Mouse (Mus musculus): ENCODE results near the gene Il1rap. TPM values are rescaled to one million over a fixed set of nuclear protein-coding genes. Genes with fewer than 3 reads are reported as not detected.

The Il1rap gene
- polyA plus RNA-seq, 1 experiment from 2014 or later: 5.5 TPM

GRCm38 (mm10) chr16:26705658-26706371 lies 124.3 kb downstream of the Il1rap start:
- H3K9me3 ChIP-seq (ENCODE audit: control insufficient read depth, low read length): no peaks in the 10 kb centered on the region
- no peaks in the 10 kb centered on the region for H3K4me1 ChIP-seq (replicated peaks; ENCODE audit: control insufficient read depth, insufficient read depth, low read length)
- no peak overlapping the region for H3K4me2 ChIP-seq (ENCODE audit: low read length)
- WGBS: 74% methylated on average over 6 of the region's 6 CpGs
- no peak overlapping the region for H3K27ac ChIP-seq (ENCODE audit: low read length)
- H3K36me3 ChIP-seq (ENCODE audit: control insufficient read depth, insufficient read depth): no peaks in the 10 kb centered on the region
- H3K4me3 ChIP-seq (replicated peaks; ENCODE audit: low read length): no peak overlapping the region
- H3K9ac ChIP-seq (replicated peaks; ENCODE audit: low read depth, low read length): no peak overlapping the region
- H3K27me3 ChIP-seq (replicated peaks; ENCODE audit: control insufficient read depth, insufficient read depth, low read length): no peaks in the 10 kb centered on the region
- ATAC-seq: no peak

GRCm38 (mm10) chr16:26706503-26706902 lies 125.0 kb downstream of the Il1rap start:
- Histone ChIP-seq H3K4me3 (replicated peaks; ENCODE audit: low read length) (no peak overlapping the region), H3K4me1 (replicated peaks; ENCODE audit: control insufficient read depth, insufficient read depth, low read length) (no peaks in the 10 kb centered on the region), H3K9ac (replicated peaks; ENCODE audit: low read depth, low read length) (no peak overlapping the region), H3K36me3 (ENCODE audit: control insufficient read depth, insufficient read depth) (no peaks in the 10 kb centered on the region), H3K4me2 (ENCODE audit: low read length) (no peak overlapping the region), H3K27me3 (replicated peaks; ENCODE audit: control insufficient read depth, insufficient read depth, low read length) (no peaks in the 10 kb centered on the region), H3K9me3 (ENCODE audit: control insufficient read depth, low read length) (no peaks in the 10 kb centered on the region), H3K27ac (ENCODE audit: low read length) (no peak overlapping the region)
- WGBS: 72% methylated on average over 2 of the region's 2 CpGs
- no peak for ATAC-seq

DNA sequence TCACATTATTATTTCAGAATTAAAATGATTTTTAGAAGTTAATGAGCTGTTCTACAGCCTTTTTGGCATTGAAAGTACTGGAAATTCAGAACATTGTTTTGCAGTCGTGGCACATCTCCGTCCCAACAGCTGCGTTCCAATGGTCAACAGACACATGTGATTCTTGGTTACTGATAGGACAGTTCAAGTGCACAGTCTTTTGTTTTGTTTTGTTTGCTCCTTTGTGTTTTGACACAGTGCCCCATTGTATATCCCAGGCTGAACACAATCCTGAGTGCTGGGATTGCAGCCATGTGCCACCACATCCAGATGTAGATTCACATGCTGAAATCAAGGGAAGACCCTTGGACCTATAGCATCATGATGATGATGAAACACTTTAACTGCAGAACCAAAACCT lies 129.4 kb downstream of the Il1rap start:
- H3K4me3 ChIP-seq (replicated peaks; ENCODE audit: low read length): no peak overlapping the region
- no peaks in the 10 kb centered on the region for H3K27me3 ChIP-seq (replicated peaks; ENCODE audit: control insufficient read depth, insufficient read depth, low read length)
- H3K9ac ChIP-seq (replicated peaks; ENCODE audit: low read depth, low read length): no peak overlapping the region
- no peak overlapping the region for H3K27ac ChIP-seq (ENCODE audit: low read length)
- no peak for ATAC-seq
- H3K9me3 ChIP-seq (ENCODE audit: control insufficient read depth, low read length): no peaks in the 10 kb centered on the region
- 0 out of 2 replicates have a peak, but pooled peaks cover 4% of the 10 kb centered on the region for H3K4me1 ChIP-seq (replicated peaks; ENCODE audit: control insufficient read depth, insufficient read depth, low read length)
- WGBS: 84% methylated on average over 3 of the region's 3 CpGs
- H3K36me3 ChIP-seq (ENCODE audit: control insufficient read depth, insufficient read depth): no peaks in the 10 kb centered on the region
- H3K4me2 ChIP-seq (ENCODE audit: low read length): no peak overlapping the region

DNA sequence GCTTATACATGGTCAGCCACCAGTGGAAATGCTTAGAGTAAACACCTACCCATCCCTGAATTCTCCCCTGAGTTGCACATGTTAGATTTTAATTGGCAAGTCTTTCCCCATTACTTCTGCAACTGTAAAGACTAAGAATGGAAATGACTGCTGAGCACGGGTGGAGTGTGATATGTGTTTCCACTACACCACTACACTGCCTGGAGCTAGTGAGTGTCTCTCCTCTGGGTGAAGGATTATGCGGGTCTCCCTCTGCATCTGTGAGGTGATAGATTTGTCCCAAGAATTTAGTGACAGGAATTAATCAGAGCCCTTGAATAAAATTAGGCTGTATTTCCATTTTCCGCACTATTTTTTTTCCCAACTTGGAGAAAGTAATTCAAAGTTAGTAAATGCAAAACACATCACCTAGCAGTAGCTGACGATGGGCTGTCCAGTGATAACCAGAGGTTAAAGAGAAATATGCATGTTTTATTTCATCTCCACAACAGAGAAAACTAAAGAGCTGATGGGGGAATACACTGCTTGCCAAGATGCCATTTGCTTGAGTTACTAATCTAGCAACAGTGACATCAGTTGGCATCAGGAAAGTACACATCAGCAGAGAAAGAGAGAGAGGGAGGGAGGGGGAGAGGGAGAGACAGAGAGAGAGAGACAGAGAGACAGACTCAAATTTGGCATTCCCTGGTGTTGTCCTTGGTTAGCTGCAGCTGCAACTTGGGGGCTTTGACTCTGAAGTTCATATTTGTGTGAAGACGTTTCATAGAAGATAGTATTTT lies 132.2 kb downstream of the Il1rap start:
- H3K4me2 ChIP-seq (ENCODE audit: low read length): no peak overlapping the region
- no peak overlapping the region for H3K4me3 ChIP-seq (replicated peaks; ENCODE audit: low read length)
- ATAC-seq: peak; percentile 78
- H3K27me3 ChIP-seq (replicated peaks; ENCODE audit: control insufficient read depth, insufficient read depth, low read length): no peaks in the 10 kb centered on the region
- H3K9ac ChIP-seq (replicated peaks; ENCODE audit: low read depth, low read length): no peak overlapping the region
- 0 out of 2 replicates have a peak, but pooled peaks cover 4% of the 10 kb centered on the region for H3K4me1 ChIP-seq (replicated peaks; ENCODE audit: control insufficient read depth, insufficient read depth, low read length)
- WGBS: 67% methylated on average over 5 of the region's 5 CpGs
- H3K27ac ChIP-seq (ENCODE audit: low read length): no peak overlapping the region
- no peaks in the 10 kb centered on the region for H3K36me3 ChIP-seq (ENCODE audit: control insufficient read depth, insufficient read depth)
- no peaks in the 10 kb centered on the region for H3K9me3 ChIP-seq (ENCODE audit: control insufficient read depth, low read length)

GRCm38 (mm10) chr16:26722464-26722863 lies 141.0 kb downstream of the Il1rap start:
- no peak overlapping the region for H3K4me3 ChIP-seq (replicated peaks; ENCODE audit: low read length)
- H3K9ac ChIP-seq (replicated peaks; ENCODE audit: low read depth, low read length): no peak overlapping the region
- H3K4me1 ChIP-seq (replicated peaks; ENCODE audit: control insufficient read depth, insufficient read depth, low read length): no peaks in the 10 kb centered on the region
- H3K36me3 ChIP-seq (ENCODE audit: control insufficient read depth, insufficient read depth): no peaks in the 10 kb centered on the region
- WGBS: 50% methylated on average over 11 of the region's 11 CpGs
- no peak overlapping the region for H3K4me2 ChIP-seq (ENCODE audit: low read length)
- H3K9me3 ChIP-seq (ENCODE audit: control insufficient read depth, low read length): no peaks in the 10 kb centered on the region
- H3K27ac ChIP-seq (ENCODE audit: low read length): no peak overlapping the region
- ATAC-seq: peak; percentile 88
- H3K27me3 ChIP-seq (replicated peaks; ENCODE audit: control insufficient read depth, insufficient read depth, low read length): no peaks in the 10 kb centered on the region

DNA sequence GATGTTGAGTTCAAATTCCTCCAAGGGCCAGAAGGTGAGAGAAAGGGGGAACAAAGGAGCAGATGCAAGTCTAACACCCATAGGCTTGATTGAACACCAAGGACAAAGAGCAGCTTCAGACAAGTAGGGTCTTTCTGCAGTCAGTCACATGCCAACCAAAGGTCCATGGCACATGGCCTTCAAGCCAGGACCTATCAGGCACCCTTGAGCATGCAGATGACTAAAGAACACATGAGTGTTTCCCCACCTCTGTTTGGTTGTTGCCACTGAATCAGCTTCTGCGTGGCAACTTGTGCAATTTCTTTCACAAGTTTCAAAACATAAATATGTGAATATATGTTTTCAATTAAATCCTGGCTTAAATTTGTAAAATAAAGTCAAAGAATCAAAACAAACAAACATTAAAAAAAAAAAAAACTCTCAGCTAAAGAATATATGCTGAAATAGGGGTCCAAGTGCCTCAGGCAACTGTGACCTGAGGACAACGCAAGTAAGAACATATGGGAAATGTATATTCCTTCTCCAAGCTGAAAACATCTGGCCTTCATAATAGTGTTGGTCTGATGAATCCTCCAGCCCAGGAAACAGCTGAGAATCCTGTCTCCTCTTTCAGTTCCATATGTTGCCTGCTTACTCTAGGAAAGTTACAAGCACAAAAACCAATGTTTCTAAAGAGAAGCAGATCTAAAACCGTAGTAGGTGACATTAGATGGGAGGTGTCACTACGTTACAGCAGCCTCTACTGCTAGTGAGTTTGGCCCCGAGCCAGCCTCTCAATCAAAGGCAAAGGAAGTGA lies 142.6 kb downstream of the Il1rap start:
- no peaks in the 10 kb centered on the region for H3K36me3 ChIP-seq (ENCODE audit: control insufficient read depth, insufficient read depth)
- H3K4me2 ChIP-seq (ENCODE audit: low read length): no peak overlapping the region
- H3K9me3 ChIP-seq (ENCODE audit: control insufficient read depth, low read length): no peaks in the 10 kb centered on the region
- WGBS: 73% methylated on average over 5 of the region's 5 CpGs
- no peak overlapping the region for H3K27ac ChIP-seq (ENCODE audit: low read length)
- H3K9ac ChIP-seq (replicated peaks; ENCODE audit: low read depth, low read length): no peak overlapping the region
- no peaks in the 10 kb centered on the region for H3K4me1 ChIP-seq (replicated peaks; ENCODE audit: control insufficient read depth, insufficient read depth, low read length)
- no peak overlapping the region for H3K4me3 ChIP-seq (replicated peaks; ENCODE audit: low read length)
- no peaks in the 10 kb centered on the region for H3K27me3 ChIP-seq (replicated peaks; ENCODE audit: control insufficient read depth, insufficient read depth, low read length)
- no peak for ATAC-seq

DNA sequence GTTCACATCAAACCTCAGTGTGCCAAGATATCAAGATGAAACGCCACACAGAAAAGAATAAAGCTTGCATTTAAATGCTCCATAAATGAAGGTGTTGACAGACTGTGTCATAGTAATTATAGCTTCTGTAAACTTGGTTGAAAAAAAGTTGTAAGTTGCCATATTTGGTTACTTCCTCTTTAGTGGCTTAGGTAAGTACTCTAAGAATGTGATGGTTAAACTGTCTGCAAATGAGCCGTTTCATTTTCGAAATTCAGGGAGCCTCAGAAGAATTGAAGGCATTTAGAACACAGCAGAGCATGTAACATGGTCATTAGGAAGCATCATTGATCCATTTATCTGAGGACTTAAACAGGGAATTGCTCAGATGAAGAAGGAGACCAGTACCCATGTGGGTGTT lies 146.6 kb downstream of the Il1rap start:
- Histone ChIP-seq H3K4me3 (replicated peaks; ENCODE audit: low read length) (no peak overlapping the region), H3K4me2 (ENCODE audit: low read length) (no peak overlapping the region), H3K9me3 (ENCODE audit: control insufficient read depth, low read length) (no peaks in the 10 kb centered on the region), H3K27ac (ENCODE audit: low read length) (no peak overlapping the region), H3K27me3 (replicated peaks; ENCODE audit: control insufficient read depth, insufficient read depth, low read length) (no peaks in the 10 kb centered on the region), H3K9ac (replicated peaks; ENCODE audit: low read depth, low read length) (no peak overlapping the region), H3K36me3 (ENCODE audit: control insufficient read depth, insufficient read depth) (no peaks in the 10 kb centered on the region), H3K4me1 (replicated peaks; ENCODE audit: control insufficient read depth, insufficient read depth, low read length) (no peaks in the 10 kb centered on the region)
- WGBS: 75% methylated on average over 3 of the region's 3 CpGs
- ATAC-seq: no peak

DNA sequence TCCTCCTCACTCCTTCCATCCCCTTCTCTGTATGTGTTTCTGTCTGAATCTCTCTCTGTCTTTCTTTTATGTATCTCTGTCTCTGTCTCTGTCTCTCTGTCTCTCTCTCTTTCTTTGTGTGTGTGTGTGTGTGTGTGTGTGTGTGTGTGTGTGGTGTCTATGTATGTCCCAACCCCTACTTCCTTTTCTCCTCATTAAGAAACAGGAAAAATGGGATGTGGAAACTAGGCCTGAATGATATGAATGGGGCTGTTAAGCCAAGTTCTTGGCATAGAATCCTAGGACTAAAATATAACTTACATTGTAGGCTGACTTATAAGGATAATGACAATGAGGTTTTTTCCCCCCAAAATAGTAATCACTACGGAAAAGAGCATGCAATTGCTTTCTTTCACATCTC lies 149.4 kb downstream of the Il1rap start:
- H3K9ac ChIP-seq (replicated peaks; ENCODE audit: low read depth, low read length): no peak overlapping the region
- no peaks in the 10 kb centered on the region for H3K9me3 ChIP-seq (ENCODE audit: control insufficient read depth, low read length)
- no peak overlapping the region for H3K4me2 ChIP-seq (ENCODE audit: low read length)
- no peak overlapping the region for H3K4me3 ChIP-seq (replicated peaks; ENCODE audit: low read length)
- H3K27me3 ChIP-seq (replicated peaks; ENCODE audit: control insufficient read depth, insufficient read depth, low read length): no peaks in the 10 kb centered on the region
- H3K4me1 ChIP-seq (replicated peaks; ENCODE audit: control insufficient read depth, insufficient read depth, low read length): no peaks in the 10 kb centered on the region
- H3K36me3 ChIP-seq (ENCODE audit: control insufficient read depth, insufficient read depth): no peaks in the 10 kb centered on the region
- WGBS: 84% methylated on average over 1 of the region's 1 CpGs
- no peak for ATAC-seq
- no peak overlapping the region for H3K27ac ChIP-seq (ENCODE audit: low read length)

DNA sequence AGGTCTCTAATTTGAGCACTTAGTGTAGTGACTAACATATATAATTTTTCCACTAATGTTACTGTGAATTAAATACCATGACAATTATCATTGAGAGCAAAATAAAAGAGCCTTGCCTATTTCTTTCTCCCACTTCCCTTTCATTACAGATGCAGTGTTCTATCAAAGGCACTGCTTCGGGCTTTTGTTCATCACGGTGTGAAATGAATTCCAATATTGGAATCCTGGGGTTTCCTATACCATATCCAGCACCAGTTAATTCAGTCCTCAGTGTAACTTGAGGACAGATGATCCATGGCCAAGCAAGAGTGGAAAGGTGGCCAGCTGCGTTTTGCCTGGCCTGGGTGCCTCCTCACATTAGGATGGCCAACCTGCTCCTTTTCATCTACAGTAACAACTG lies 151.1 kb downstream of the Il1rap start:
- Histone ChIP-seq H3K27ac (ENCODE audit: low read length) (no peak overlapping the region), H3K4me2 (ENCODE audit: low read length) (no peak overlapping the region), H3K4me1 (replicated peaks; ENCODE audit: control insufficient read depth, insufficient read depth, low read length) (no peaks in the 10 kb centered on the region), H3K4me3 (replicated peaks; ENCODE audit: low read length) (no peak overlapping the region), H3K9me3 (ENCODE audit: control insufficient read depth, low read length) (no peaks in the 10 kb centered on the region), H3K36me3 (ENCODE audit: control insufficient read depth, insufficient read depth) (no peaks in the 10 kb centered on the region), H3K9ac (replicated peaks; ENCODE audit: low read depth, low read length) (no peak overlapping the region), H3K27me3 (replicated peaks; ENCODE audit: control insufficient read depth, insufficient read depth, low read length) (no peaks in the 10 kb centered on the region)
- ATAC-seq: no peak
- WGBS: 39% methylated on average over 3 of the region's 3 CpGs
